Mouse (Mus musculus): ENCODE data around the gene Gpatch2.

Gpatch2 gene

GRCm38 (mm10) chr1:187215181-187216116 lies at the start of gene Gpatch2, which contains the start of gene Spata17:
Gene Gpatch2, plus strand, starts transcription at chr1:187215508.
Gene Spata17, minus strand, starts transcription at chr1:187215465.
- peak; percentile 65 for DNase-seq

DNA sequence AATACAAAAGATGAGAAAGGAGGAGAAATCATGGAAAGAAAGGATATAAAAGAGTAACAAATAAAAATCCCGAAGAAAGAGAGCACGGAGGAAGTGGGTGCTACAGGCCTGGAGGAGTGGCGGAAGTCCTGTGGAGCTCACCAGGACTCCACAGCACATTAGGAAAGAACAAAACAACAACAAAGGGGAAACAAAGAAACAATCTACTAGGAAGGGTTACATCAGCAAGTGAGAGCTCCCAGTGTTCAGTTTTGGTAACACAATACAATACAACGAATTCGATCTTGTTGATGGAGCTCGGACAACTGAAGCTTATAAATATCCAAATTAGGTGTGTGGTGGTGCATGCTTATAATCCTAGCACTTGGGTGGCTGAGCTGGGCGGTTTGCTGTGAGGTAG lies 45.7 kb upstream of the Gpatch2 start:
- no peak for DNase-seq

DNA sequence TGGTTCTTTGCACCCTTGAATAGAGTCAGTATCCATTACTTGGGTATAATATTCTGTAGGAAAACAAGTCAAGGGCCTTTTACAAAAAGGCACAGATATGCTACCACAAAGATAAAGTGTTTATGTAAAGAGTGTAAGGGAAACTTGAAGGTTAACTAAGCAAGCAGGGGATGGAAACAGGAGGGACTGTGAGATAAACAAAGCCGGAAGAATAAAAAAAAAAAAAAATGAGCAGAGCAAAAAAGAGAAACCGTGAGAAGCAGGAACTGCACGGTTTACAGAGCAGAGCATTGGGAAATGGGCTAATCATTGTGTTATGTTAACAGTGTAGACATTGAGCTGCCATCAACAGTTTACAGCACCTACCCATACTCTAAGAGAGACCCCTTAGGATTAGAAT lies 44.9 kb upstream of the Gpatch2 start:
- no peak for DNase-seq

DNA sequence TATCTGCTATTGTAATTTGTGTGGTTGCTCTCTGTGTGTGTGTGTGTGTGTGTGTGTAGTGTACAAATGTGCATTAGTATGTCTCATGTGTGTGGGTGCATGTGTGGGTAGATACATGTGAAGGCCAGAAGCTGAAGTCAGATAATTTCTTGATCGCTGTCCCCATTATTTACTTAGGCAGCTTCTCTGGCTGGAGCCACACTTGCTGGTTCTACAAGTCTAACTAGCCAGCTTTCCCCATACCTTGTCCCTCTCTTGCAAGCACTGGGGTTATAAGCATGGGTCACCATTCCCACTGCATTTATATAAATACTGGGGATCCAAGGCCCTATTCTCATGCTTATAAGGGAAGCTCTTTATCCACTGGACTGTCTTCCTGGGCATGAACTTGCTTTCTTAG lies 39.3 kb upstream of the Gpatch2 start:
- DNase-seq = no peak

DNA sequence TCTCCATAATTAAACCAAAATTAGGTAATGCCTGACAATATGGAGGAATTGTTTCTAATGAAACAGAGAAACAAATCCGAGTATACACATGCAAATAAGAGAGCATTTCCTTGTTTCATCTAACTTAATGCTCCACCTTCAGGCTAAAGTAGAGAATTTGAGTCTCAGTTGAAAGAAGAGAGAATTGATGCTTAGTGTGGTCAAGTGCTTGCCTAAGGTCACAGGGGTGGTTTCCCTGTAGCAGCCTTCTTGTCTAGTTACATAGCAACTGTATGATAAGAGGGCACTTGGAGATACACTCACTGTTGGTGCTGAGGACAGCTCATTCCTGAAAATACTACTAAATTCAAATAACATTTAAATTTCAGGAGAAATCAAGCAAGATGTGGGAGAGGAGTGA lies 36.8 kb upstream of the Gpatch2 start:
- DNase-seq = no peak

GRCm38 (mm10) chr1:187205506-187205905 lies 9.8 kb upstream of the Gpatch2 start:
- no peak for DNase-seq

GRCm38 (mm10) chr1:187209496-187209895 lies 5.8 kb upstream of the Gpatch2 start:
- no peak for DNase-seq

GRCm38 (mm10) chr1:187210736-187211135 lies 4.6 kb upstream of the Gpatch2 start:
- no peak for DNase-seq

- DNase-seq = no peak
Observed at GRCm38 (mm10) chr1:187216620-187217410, 1.5 kb downstream of the Gpatch2 start.

- DNase-seq = no peak
Observed at GRCm38 (mm10) chr1:187220756-187221155, 5.4 kb downstream of the Gpatch2 start.

- DNase-seq = no peak
Observed at GRCm38 (mm10) chr1:187226328-187227025, 11.2 kb downstream of the Gpatch2 start.

DNA sequence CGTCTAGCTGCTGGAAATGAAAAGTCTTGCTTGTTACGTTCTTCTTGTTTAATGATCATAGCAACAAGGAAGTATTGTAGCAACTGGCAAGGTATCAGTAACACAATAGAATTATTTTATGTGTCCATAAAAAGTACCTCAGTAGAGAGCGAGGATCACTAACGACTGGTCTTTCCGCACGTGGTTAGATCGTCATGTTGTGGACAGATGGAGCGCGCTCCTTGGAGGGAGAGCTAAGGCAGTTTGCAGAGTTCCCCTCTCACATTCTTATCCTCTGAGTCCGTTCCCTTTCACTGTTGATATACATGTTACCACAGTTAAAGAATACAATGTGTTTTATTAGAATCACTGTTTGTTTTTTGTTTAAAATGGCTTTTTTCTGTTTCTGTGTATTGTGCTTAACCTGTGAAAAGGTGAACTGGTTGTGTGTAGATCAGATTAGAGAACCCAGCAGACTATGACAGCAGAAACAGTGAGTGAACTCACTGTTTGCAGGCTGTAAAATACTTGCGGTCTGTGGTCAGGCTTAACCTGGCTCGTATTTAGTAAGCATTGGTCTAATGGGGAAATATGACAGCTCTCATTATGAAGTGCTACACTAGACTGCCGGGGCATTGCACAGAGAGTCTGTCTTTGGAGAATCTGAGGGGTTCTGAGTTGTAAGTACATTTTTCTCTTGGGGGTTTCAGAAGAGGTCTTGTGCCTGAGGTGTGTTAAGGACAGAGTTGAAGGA lies 13.3 kb downstream of the Gpatch2 start:
- DNase-seq = no peak

GRCm38 (mm10) chr1:187230255-187230654 lies 14.9 kb downstream of the Gpatch2 start:
- DNase-seq = no peak

DNA sequence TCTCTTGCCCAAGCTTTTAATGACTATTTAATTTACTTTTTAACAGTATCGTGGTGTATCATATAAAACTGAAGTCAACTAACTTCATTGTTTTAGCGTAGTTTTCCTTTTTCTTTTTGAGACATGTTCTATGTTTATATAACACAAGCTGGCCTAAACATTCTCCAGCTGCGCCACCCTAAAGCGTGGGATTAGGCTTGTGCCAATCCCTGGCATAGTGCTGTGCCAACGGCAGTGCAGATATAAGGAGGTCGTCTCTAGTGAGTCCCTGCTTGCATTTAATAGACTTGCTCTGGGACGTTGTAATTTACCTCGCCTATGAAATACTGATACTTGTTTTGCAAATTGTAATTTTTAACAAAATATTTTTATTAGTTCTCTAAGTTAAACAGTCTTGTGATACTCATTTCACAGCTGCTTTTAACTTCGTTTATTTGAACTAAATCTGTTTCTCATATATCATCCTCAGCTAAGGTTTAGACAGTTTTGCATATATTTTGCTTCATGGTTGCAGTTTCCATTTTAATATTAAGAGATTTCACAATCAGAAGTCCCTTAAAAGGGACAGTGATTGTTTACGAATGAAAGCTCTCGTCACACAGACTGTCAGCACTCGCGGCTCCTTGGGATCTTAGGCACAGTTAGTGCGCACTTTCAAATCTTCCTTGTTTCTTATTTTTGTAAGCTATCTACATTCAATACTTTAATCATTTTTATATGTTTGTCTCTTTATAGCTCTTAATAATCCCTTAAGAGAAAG lies 17.1 kb downstream of the Gpatch2 start:
- DNase-seq = no peak

DNA sequence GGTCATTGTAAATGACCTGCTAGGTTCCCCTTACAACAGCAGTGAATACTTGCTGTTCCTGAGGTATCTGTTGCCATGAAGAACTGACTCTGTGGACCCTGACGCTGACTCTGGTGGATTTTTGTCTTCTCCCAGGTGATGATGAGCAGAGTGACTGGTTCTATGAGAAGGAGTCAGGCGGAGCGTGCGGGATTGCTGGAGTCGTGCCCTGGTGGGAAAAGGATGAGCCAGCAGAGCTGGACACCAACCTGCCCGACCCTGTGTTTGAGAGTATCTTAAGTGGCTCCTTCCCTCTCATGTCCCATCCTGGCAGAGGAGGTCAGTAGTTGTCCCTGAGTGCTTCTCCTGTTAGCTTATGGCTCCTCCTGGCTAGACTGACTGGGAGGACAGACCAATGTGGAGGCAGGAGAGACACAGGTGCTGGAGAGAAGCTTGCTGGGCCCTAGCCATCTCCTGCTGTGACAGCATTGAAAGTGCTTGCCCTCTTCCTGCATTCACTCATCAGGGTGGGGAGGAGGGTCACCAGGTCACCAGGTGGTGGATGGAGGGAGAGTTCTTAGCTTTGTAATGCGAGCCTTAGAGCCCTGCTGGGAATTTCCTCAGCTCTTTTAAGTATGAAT lies 17.8 kb downstream of the Gpatch2 start:
- peak; percentile 34 for DNase-seq

- DNase-seq = no peak
Observed at GRCm38 (mm10) chr1:187235161-187235560, 19.9 kb downstream of the Gpatch2 start.

DNA sequence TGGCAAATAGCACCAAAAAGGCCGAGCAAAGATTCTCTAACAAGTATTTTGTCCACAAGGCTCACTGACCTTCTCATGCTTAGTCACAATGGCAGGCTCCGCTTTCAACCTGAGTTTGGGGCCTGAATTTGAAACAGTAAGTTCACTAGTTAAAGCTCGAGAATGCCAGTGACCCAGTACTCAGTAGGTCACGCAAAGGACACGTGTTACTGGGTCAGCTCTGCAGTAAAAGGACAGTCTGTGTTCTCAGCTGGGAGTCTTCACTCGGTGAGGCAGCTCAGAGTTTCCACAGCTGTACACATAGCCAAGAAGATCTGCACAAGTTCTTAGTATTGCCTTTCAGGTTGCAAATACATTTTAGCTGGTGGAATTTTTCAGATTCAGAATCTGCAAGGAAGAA lies 21.0 kb downstream of the Gpatch2 start:
- DNase-seq = no peak

DNA sequence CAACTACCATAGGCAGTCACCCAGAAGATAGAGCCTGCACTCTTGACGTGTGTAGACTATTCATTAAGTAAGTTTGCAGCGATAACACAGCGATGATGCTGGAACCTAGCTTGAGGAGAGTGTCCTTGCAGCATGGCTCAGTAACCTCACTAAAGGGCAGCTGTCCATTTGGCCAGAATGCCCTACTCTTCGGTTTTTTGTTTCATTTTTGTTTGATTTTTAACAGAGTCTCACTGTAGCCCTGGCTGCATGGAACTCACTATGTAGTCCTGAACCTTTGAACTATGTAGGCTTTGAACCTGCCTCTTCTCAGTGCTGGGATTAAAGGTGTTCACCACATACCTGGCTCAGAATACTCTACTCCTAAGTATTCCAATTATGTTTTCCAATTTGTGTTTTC lies 22.8 kb downstream of the Gpatch2 start:
- no peak for DNase-seq

- DNase-seq = no peak
Observed at GRCm38 (mm10) chr1:187240304-187240703, 25.0 kb downstream of the Gpatch2 start.

- no peak for DNase-seq
Observed at GRCm38 (mm10) chr1:187241329-187241728, 26.0 kb downstream of the Gpatch2 start.

DNA sequence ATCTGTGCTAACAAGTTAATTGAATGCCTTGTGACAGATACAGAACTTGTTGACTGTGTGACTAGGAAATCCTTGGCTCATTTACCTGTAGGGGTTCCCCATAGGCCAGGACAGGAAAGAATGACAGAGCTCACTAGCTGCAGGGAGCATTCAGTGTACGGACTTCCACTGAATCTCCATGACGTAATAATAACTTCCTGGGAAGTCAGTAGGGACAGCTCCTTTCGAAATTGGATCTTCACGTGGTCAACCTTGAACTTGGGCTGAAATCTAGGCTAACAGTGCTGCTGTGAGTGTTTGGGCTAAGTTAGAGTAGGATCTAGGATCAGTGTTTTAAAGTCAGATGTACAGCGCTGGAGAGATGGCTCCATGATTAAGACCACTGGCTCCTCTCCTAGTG lies 29.4 kb downstream of the Gpatch2 start:
- no peak for DNase-seq

Measured in cerebellum, adult 11 months (tissue).